Mouse (Mus musculus) CH12.LX (cell line): Measurements from ENCODE around the gene Mecr.

ENCODE experiments used
- CTCF ChIP-seq, 2 experiments: IDR thresholded peaks in 1 of 2; conservative IDR thresholded peaks in 1 of 2; 2 replicates each; pipeline ENCODE4 v1.5.1; 2011 to 2012; ENCODE audit warnings: low read depth in 2 of 2, low read length in 2 of 2, improper control_type of control experiment in 1 of 2, inconsistent platforms in 1 of 2, mild to moderate bottlenecking in 1 of 2, moderate library complexity in 1 of 2
- RAD21 ChIP-seq: IDR thresholded peaks from 2 replicates; pipeline ENCODE4 v1.6.1; 2011; ENCODE audit warnings: low read depth, mild to moderate bottlenecking, low read length, improper control_type of control experiment, moderate library complexity
- RCOR1 ChIP-seq: conservative IDR thresholded peaks from 2 replicates; pipeline ENCODE4 v1.6.1; 2012; ENCODE audit warnings: low read depth, mild to moderate bottlenecking, inconsistent platforms, low read length, improper control_type of control experiment
- TCF12 ChIP-seq: IDR thresholded peaks from 2 replicates; pipeline ENCODE4 v1.6.1; 2014; ENCODE audit warnings: low read depth, mild to moderate bottlenecking, inconsistent platforms, low read length, improper control_type of control experiment
- USF1 ChIP-seq: IDR thresholded peaks from 2 replicates; pipeline ENCODE4 v1.6.1; 2014; ENCODE audit warnings: low read depth, mild to moderate bottlenecking, inconsistent platforms, low read length, improper control_type of control experiment

DNA sequence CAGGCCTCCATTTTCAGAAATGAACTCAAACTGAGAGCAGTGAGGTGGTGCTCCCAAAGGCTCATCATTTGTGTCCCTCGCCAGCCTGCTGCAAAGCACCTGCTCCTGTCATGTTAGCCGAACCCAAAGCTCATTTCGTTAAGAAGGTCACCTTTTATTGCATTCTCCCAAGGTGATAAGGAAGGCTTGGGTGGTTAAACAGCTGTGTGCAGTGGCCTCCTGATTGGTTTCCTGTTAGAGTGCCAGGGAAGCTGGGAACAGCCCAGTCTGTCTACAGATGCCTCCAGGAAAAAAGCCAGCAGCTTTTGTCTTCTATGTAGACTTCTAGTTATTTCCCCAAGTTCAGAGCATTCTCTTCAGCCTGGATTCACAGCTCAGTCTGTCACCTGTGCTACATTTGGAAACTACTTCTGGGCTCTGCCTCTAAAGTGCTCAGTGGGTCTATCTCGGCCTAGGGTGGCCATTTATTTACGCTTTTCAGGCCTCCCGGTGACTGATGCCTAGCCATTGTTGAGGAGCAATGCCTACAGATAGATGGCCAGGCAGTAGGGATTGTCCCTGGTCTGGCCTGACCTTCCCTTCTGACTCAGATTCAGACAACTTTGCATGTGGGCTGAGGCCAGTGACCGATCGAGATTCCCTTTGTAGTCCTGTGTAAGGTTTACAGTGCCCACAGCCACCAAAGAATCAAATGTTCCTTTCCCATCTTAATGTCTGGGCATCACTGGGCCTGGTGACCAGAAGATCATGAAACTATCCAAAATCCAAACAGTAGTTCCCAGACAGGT lies 2.9 kb downstream of the Mecr start:
- TF ChIP-seq USF1, result no peak
- TF ChIP-seq TCF12, result peak; percentile 44; the same call in 1 of the 2 replicates
- TF ChIP-seq RAD21, result no peak
- no peak for TF ChIP-seq CTCF (conservative IDR thresholded peaks at IDR 0.05 in 1 of 2, IDR thresholded peaks at IDR 0.05 in 1 of 2; ENCODE audit: low read depth in 2 of 2, low read length in 2 of 2)
- TF ChIP-seq RCOR1, result no peak
